Mouse (Mus musculus) forebrain, embryonic 13.5 days (tissue): ENCODE data around the gene M6pr. TPM values are rescaled to one million over a fixed set of nuclear protein-coding genes. Genes with fewer than 3 reads are reported as not detected.

Experiments
- ATAC-seq: fragments of 200-750 bp; cut with Nextera tagmentation; 2 replicates; pipeline ENCODE4 v1.8.0; 2017
- H3K27ac ChIP-seq: fragments of 300-500 bp; sonication (generic); 2 replicates; pipeline ENCODE4 v1.5.1; 2015; ENCODE audit warnings: inconsistent platforms, mild to moderate bottlenecking, moderate library complexity
- H3K27me3 ChIP-seq: fragments of 300-500 bp; sonication (generic); 2 replicates; pipeline ENCODE4 v1.6.1; 2015; ENCODE audit warnings: mild to moderate bottlenecking, inconsistent platforms
- H3K36me3 ChIP-seq: fragments of 300-500 bp; sonication (generic); 2 replicates; pipeline ENCODE4 v1.6.1; 2015; ENCODE audit warnings: mild to moderate bottlenecking, inconsistent platforms; ENCODE audit not compliant: poor library complexity, severe bottlenecking
- H3K4me1 ChIP-seq: fragments of 300-500 bp; sonication (generic); 2 replicates; pipeline ENCODE4 v1.6.1; 2015; ENCODE audit warnings: inconsistent platforms
- H3K4me2 ChIP-seq: fragments of 300-500 bp; sonication (generic); 2 replicates; pipeline ENCODE4 v1.6.1; 2015; ENCODE audit warnings: inconsistent platforms, mild to moderate bottlenecking, moderate library complexity
- H3K4me3 ChIP-seq: fragments of 300-500 bp; sonication (generic); 2 replicates; pipeline ENCODE4 v1.5.1; 2015; ENCODE audit warnings: mild to moderate bottlenecking, inconsistent platforms
- H3K9ac ChIP-seq: fragments of 300-500 bp; sonication (generic); 2 replicates; pipeline ENCODE4 v1.6.1; 2015; ENCODE audit warnings: mild to moderate bottlenecking, inconsistent platforms
- H3K9me3 ChIP-seq: fragments of 300-500 bp; sonication (generic); replicated peaks from 2 replicates; pipeline ENCODE4 v1.6.1; 2016; ENCODE audit warnings: inconsistent platforms
- WGBS: fragments of 180-500 bp; shearing (Covaris S2); methylation state at CpG from one replicate; pipeline ENCODE4 v1.1.7; 2015; 5-methylcytosine and 5-hydroxymethylcytosine counted together
- polyA plus RNA-seq: library from polyadenylated mRNA; unstranded; fragments of >200 nt; fragmentation: Nextera tagmentation; extraction: Ambion mirVana; gene quantifications from 2 replicates; pipeline ENCODE4 v1.2.1, GENCODE M21; 2015

M6pr gene
- polyA plus RNA-seq, 1 experiment from 2014 or later = 58.9 TPM

DNA sequence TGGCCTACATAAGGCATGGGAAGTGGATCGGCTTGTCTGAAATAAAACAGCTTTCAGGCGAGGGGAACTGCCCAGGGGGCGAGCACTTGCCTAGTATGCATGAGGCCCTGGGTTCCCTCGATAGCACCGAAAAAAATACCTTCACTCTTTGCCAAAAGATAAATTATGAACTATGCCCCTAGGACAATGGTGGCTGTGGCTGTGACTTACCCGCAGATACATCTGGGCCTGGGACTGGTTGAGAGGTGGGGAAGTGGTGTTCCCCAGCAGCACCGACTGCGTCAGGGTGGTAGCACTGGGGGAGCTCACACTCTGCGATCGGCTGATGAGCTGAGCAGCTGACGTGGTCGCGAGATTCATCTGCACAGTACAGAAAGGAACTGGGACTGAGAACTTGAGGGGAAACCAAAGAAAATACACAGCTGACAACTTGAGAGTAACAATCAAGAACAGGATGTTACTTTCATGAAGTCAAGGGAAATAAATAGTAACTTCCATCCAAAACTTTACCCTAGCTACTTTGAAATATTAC is 24.6 kb downstream of the M6pr start:
- Histone ChIP-seq H3K4me2 (no peak overlapping the region), H3K36me3 (peaks cover 79% of the 10 kb centered on the region), H3K4me1 (peaks cover 15% of the 10 kb centered on the region), H3K9ac (no peak overlapping the region), H3K9me3 (no peaks in the 10 kb centered on the region), H3K27ac (no peak overlapping the region), H3K4me3 (no peak overlapping the region), H3K27me3 (no peaks in the 10 kb centered on the region)
- WGBS = 90% methylated on average over 13 of the region's 13 CpGs
- no peak for ATAC-seq

DNA sequence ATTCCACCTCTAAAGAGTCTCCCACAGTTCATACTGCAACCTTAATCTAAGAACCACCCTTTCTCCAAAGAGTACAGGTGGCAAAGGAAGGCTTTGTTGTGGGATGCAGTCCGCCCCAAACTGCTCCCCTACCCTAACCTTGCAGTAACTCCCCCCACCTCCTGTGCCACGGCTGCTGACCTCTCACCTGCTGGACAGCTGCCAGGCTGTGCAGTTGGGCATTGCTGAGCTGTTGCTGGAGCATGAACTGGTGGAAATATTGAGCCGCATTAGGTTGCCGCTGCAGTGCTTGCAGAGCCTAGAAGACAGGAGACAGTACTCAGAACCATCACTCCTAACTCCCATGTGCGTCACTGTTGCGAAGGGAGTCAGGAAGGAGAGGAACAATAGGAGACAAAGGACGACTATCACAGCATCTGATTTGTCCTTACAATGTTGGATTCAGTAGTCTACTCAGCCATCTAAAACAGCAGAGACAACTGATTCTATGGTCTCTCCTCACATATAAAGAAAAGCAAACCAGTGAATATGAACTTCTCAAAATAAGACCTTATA is 26.3 kb downstream of the M6pr start:
- no peaks in the 10 kb centered on the region for H3K9me3 ChIP-seq
- no peak overlapping the region for H3K9ac ChIP-seq

DNA sequence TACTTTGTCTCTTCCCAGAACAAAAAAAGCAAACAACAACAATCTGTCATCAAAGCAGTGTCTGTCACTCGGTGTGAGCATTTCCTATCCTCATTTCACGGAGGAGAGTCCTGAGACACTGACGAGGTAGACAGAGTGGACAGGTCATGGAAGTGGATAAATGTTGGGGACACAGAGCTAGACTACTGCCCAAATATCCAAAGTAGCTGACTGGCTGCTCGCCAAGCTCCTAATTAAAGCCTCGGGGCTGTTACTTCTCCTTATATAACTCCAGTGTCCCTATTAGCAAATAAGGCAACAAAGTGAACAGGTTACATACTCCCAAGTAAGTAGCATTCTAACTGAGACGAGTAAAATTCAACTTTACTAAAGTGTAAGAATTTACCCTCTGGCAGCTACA is 29.0 kb downstream of the M6pr start:
- H3K9ac ChIP-seq = no peak overlapping the region
- H3K27ac ChIP-seq = no peak overlapping the region
- H3K4me3 ChIP-seq = no peak overlapping the region; the same call in 1 of the 2 replicates
- H3K27me3 ChIP-seq = no peaks in the 10 kb centered on the region
- H3K9me3 ChIP-seq = no peaks in the 10 kb centered on the region
- ATAC-seq = no peak
- peaks cover 39% of the 10 kb centered on the region for H3K36me3 ChIP-seq
- peaks cover 32% of the 10 kb centered on the region for H3K4me1 ChIP-seq
- peak overlapping the region; percentile 33 for H3K4me2 ChIP-seq
- 32% methylated on average over 6 of the region's 6 CpGs for WGBS

More for the DNA sequence above, 26.3 kb downstream of the M6pr start:
- Histone ChIP-seq H3K27ac (no peak overlapping the region), H3K27me3 (no peaks in the 10 kb centered on the region), H3K4me2 (no peak overlapping the region), H3K4me3 (no peak overlapping the region), H3K36me3 (peaks cover 63% of the 10 kb centered on the region), H3K4me1 (peaks cover 23% of the 10 kb centered on the region)
- 89% methylated on average over 7 of the region's 7 CpGs for WGBS
- no peak for ATAC-seq

DNA sequence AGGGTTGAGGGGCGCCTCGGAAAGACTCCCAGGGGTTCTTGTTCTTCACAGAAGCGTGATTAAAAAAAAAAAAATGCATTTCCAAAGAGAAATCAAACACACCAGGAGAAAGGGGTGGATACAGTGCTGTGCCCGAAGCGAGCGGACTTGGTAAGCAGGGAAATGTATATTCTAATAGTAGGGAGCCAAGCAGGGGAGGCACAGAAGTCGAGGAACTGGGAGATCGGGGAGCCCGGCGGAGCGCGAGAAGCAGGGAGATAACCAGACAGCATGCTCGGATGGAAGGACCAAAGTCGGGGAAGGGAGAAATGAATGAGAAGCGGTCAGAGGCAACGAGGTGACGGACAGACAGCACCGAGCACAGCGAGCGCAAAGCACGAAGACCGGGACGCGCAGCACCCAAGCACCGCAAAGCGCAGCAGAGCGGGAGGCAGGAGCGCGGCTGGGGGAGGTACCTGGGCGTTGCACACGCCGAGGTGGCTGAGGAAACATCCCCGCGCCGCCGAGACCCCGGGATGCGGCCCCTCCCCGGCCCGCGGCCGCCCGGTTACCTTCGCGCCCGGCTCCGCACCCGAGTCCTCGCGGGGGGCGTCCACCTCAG is 30.6 kb downstream of the M6pr start:
- Histone ChIP-seq H3K27me3 (no peaks in the 10 kb centered on the region), H3K4me3 (peak overlapping the region; percentile 74), H3K9ac (peak overlapping the region; percentile 84), H3K4me2 (peak overlapping the region; percentile 74), H3K27ac (peak overlapping the region; percentile 98), H3K9me3 (no peaks in the 10 kb centered on the region), H3K36me3 (peaks cover 23% of the 10 kb centered on the region), H3K4me1 (peaks cover 32% of the 10 kb centered on the region)
- peak; percentile 81 for ATAC-seq
- WGBS = under 1% methylated on average over 42 of the region's 51 CpGs

DNA sequence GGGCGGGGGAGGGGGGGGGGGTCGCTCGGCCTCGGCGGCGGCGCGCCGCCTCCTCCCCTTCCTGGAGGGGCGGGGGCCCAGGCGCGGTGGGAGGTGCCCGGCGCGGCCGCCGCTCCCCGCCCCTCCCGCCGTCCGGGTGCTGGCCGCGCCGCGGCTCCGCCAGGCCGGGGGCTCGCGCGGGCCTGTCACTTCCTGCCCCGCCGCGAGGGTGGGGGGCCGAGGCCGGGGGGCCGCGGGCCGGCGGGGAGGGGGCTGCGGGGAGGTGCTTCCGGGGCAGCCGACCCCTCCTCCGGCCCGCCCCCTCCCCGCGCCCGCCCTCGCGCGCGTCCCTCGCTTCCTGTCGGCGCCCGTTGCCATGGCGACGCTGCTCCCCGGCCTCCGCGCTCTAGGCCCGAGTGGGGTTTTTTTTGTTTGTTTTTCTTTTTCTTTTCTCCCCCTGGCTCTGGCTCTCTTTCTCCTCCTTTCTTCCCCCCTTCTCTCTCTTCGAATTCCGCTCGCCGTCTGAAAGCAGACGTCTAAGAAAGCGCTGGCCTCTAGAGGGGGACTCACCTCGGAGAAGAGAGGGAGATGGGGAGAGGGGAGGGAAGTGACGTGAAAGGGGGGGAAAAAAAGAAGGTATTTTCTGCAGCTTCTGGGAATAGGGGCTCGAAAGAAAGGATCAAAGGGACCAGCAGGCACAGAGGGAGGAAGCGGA is 31.3 kb downstream of the M6pr start:
- no peaks in the 10 kb centered on the region for H3K9me3 ChIP-seq
- no peaks in the 10 kb centered on the region for H3K27me3 ChIP-seq
- H3K9ac ChIP-seq = peak overlapping the region; percentile 84
- H3K36me3 ChIP-seq = peaks cover 17% of the 10 kb centered on the region
- peaks cover 31% of the 10 kb centered on the region for H3K4me1 ChIP-seq
- peak overlapping the region; percentile 74 for H3K4me3 ChIP-seq
- 0% methylated on average over 19 of the region's 71 CpGs for WGBS
- ATAC-seq = peak; percentile 89
- H3K4me2 ChIP-seq = peak overlapping the region; percentile 74
- H3K27ac ChIP-seq = peak overlapping the region; percentile 98

DNA sequence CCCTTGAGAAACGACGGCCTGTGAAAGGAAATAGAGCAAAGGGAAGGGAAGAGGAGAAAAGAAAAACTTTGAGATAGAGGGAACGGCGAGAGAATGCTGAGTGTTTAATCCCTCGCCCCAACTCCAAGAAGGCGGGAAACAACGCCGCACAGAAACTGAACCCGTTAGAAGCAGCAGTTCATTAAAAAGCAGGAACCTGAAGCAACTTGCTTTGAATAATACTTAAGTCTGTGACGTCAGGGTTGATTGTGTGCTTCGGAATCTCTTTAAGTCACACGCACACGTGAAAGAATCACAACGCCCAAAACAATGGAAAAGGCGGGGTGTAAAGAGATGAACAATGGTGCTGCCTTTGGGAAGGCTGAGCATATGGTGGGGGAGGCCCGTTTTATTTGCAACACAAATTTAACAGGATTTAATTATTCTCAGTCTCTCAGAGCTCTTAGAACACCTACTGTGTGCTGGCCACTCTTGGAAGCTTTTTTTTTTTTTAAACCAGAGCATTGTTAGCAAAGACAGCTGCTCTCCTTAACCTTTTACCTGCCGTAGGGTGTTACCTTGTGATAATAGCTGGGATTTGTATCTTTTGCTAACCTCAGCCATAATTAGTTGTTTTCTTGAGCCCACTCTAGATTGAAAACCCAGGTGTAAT is 32.0 kb downstream of the M6pr start, which contains the start of gene Phc1:
Gene Phc1 (minus strand): TSS at position 213 of the 652 bp plus-strand sequence.
- ATAC-seq = peak; percentile 59
- Histone ChIP-seq H3K27ac (peak within 1 kb of the TSS; percentile 98), H3K36me3 (peaks cover 11% of the 10 kb centered on the region), H3K4me2 (peak within 1 kb of the TSS; percentile 74), H3K27me3 (no peaks in the 10 kb centered on the region), H3K4me3 (peak within 1 kb of the TSS; percentile 74), H3K4me1 (peaks cover 29% of the 10 kb centered on the region), H3K9me3 (no peaks in the 10 kb centered on the region), H3K9ac (peak within 1 kb of the TSS; percentile 84)
- under 1% methylated on average over 17 of the region's 17 CpGs for WGBS

DNA sequence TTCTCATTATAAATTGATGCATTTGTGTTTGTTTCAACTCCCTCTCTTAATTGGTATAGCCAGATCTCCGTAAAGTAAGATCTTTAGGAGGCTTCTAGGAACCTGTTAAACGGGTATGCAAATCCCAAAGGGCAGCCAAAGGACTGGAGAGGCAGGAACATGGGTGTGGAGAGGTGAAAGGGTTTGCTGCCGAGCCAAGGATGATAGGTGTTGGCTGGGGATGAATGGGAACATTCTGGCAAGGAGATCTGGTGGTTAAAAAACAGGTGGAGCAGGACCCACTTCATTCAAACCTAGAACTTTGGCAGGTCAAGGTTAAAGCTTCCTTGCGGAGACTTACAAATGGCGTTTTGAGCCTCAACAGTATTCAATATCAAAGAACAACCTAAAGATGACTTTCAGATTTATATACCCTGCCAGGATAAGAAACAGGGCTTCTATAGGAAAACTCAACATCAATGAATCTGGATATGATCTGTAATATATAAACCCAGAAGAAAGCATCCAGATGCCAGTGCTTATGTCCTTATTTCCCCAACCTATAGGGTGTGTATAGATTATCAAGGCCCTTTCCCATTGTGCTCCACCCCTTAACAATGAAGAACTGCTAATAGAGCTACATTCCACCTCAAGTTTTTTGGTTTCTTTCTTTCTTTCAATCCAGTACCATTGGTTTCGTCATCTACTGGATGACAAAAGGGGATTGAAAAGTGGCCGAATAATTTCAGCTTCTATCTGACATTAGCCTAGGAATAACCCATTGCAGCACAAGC is 32.7 kb downstream of the M6pr start:
- Histone ChIP-seq H3K4me2 (peak overlapping the region; percentile 74), H3K4me3 (peak overlapping the region; percentile 74; the same call in 1 of the 2 replicates), H3K4me1 (peaks cover 29% of the 10 kb centered on the region), H3K27me3 (no peaks in the 10 kb centered on the region), H3K9ac (peak overlapping the region; percentile 84; the same call in 1 of the 2 replicates), H3K9me3 (no peaks in the 10 kb centered on the region), H3K27ac (peak overlapping the region; percentile 98), H3K36me3 (peaks cover 6% of the 10 kb centered on the region)
- no peak for ATAC-seq
- 32% methylated on average over 7 of the region's 7 CpGs for WGBS

DNA sequence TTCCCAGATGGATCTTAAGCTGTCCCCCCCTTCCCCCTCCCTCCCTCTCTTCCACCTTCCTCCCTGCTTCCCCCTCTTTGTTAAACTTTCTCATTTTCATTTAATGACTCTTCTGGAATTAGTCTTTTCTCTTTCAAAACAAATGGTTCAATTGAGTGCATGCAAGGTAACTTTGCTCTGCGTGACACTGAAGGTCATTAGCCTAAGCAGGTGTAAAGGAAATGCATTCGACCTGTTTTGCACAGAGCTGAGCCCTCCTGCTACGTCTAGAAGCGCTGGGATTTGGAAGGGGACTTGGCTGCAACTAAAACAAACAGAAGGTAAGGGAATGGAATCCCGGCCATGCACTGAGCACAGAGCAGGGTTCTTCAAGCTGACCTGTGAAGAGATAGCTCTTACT is 33.6 kb downstream of the M6pr start:
- Histone ChIP-seq H3K36me3 (no peaks in the 10 kb centered on the region), H3K4me3 (no peak overlapping the region), H3K9ac (no peak overlapping the region), H3K4me2 (no peak overlapping the region), H3K4me1 (peaks cover 27% of the 10 kb centered on the region), H3K9me3 (no peaks in the 10 kb centered on the region), H3K27ac (no peak overlapping the region), H3K27me3 (no peaks in the 10 kb centered on the region)
- ATAC-seq = no peak
- 15% methylated on average over 5 of the region's 5 CpGs for WGBS

DNA sequence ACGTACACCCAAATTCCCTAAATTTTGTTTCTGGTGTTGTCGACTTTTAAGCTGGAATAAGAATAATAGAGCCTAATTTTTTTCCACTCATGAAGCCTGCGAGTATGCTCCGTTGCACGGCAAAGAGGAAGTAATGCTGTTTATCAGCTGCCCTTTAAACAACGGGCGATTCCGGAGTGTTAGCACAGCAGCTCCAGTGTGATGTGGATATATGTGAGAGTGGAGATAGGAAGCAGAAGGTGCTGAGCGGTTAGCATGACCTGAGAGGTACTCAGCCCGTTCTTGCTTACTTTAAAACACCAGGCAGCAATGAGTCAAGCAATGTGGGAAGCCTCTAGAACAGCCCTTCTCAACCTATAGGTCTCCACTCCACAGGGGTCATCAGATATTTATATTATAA is 35.2 kb downstream of the M6pr start:
- no peak overlapping the region for H3K4me2 ChIP-seq
- peaks cover 12% of the 10 kb centered on the region for H3K4me1 ChIP-seq
- no peak overlapping the region for H3K27ac ChIP-seq
- H3K4me3 ChIP-seq = no peak overlapping the region
- no peaks in the 10 kb centered on the region for H3K9me3 ChIP-seq
- H3K27me3 ChIP-seq = no peaks in the 10 kb centered on the region
- H3K36me3 ChIP-seq = no peaks in the 10 kb centered on the region
- 66% methylated on average over 10 of the region's 10 CpGs for WGBS
- ATAC-seq = no peak
- H3K9ac ChIP-seq = no peak overlapping the region

DNA sequence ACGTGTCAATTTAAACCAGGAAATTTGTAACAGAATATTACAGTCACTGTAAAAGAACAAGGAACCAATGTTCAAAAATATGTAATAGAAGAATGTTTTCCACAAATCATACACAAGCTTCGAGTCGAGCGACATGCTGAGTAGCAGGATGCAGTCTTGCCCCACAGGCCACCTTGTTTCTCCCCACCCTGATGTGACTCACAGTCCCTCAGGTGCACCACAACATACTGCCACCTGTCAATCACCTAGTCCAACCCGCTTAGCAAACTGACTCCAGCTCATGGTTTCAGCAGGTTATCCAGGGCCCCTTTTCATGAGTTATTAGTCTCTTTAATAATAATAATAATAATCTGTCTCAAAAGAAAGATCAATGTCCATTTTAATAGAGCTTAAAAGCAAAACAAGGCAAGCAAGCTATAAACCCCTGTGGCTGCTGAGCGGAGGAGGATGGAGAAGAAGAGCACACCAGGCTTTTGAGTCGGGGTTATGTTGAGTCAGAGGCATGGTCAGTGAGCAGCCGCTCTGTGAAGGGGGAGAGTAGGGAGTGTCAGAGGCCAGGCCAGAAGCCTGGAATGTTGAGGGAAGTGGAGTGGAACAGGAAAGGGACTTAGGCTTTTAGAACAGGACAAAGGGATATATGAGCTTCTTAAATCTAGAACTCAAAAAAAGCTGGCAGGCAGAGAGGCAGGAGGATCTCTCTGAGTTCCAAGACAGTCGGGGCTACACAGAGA is 36.0 kb downstream of the M6pr start:
- H3K9ac ChIP-seq = no peak overlapping the region
- no peak for ATAC-seq
- H3K27me3 ChIP-seq = no peaks in the 10 kb centered on the region
- WGBS = 54% methylated on average over 9 of the region's 9 CpGs
- H3K9me3 ChIP-seq = no peaks in the 10 kb centered on the region
- no peaks in the 10 kb centered on the region for H3K36me3 ChIP-seq
- no peak overlapping the region for H3K4me3 ChIP-seq
- no peak overlapping the region for H3K4me2 ChIP-seq
- no peak overlapping the region for H3K27ac ChIP-seq
- peaks cover 10% of the 10 kb centered on the region; the same call in 1 of the 2 replicates for H3K4me1 ChIP-seq

DNA sequence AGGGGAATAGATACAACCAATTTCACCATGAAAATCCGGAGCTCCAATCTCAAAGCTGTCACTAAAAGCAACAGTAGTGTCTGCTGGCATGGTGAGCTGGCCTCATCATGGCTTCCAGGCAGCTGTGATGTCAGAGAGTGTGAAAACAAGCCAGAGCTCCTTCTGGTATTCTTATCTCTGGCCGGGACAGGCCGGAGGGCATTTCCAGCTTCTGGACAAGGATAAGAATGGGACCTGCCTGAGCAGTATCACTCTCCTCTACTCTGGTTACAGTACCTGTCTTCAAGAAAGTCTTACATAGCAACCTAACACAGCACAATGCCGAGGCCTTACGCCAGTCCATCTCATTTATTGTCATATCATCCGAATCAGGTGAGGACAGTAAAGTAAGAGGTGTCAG is 37.2 kb downstream of the M6pr start:
- Histone ChIP-seq H3K36me3 (no peaks in the 10 kb centered on the region), H3K4me3 (no peak overlapping the region), H3K9me3 (no peaks in the 10 kb centered on the region), H3K27ac (no peak overlapping the region), H3K27me3 (no peaks in the 10 kb centered on the region), H3K9ac (no peak overlapping the region), H3K4me2 (no peak overlapping the region), H3K4me1 (peaks cover 8% of the 10 kb centered on the region; the same call in 1 of the 2 replicates)
- ATAC-seq = no peak
- WGBS = 87% methylated on average over 6 of the region's 6 CpGs
